Mouse (Mus musculus): ENCODE measurements at regions not wholly inside any gene's neighbourhood (a gene's known extent, or its start where the extent isn't known, plus 50 kb on each side); places are given as distances from the start of the nearest gene placed in this dataset.

- TF ChIP-seq CTCF (IDR thresholded peaks at IDR 0.05; ENCODE audit: control insufficient read depth, insufficient read depth, low read length) (no peak), POLR2A (IDR thresholded peaks at IDR 0.05; ENCODE audit: borderline replicate concordance, control insufficient read depth, low read depth, low read length) (no peak)
Observed at GRCm38 (mm10) chr4:142953724-142954123, 259.1 kb downstream of the Prdm2 start.
